Mouse (Mus musculus) lung, postnatal 36 days (tissue): ENCODE measurements around the gene Cblb.
A peak's percentile ranks its signal among the peaks of the same experiment; 100 is the strongest.

Experiments
- DNase-seq: peaks from one replicate; pipeline ENCODE4 v3.0.0; 2022; ENCODE audit warnings: mixed read lengths

Gene Cblb

DNA sequence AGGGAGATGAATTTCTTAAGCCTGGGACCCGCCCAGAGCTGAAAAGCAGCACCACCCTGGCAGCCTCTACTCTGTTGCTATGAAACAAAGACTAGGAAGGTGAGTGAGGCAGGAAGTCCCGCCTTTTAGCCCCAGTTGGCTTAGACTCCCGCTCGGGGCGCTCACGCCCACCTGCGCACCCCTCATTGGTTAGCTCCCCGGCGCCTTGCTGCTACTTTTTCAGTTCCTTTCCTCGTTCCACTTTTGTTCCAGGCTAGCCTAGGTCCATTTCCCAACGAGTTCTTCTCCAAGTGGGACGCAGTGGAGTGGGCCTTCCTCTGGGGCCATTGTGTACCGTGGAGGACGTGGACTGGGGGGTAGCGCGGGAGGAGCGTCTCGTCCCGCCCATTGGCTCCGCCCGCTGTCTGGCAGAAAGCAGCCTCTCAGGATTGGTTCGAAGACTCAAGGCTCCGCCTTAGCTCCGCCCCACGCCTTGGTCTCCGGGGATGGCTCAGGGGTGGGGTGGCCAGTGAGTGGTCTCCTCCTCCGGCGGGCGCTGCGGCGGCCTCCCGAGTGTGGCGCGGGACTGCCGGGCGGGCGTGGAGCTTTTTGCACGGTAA, at the start of gene Cblb:
Gene Cblb, plus strand, starts transcription at position 135 of the 599 bp plus-strand sequence.
- peak; percentile 99 for DNase-seq

DNA sequence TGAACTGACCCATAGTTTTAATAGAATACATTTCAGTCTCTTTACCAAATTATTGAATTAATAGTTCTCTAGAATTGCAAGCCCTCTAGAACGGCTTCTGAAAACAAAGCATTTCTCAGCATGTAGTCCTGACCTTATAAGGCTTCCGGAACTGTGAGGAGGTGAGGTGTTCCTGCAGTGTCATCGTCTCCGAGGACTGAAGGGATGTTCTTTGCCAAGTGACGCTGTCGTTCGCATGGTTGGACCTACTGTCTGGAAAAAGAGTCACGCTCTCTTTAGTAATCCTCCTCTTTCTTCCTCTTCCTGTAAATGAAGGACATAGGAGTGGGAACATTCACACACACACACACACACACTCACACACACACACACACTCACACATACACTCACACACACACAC, 45.6 kb upstream of the Cblb start:
- DNase-seq, result no peak

DNA sequence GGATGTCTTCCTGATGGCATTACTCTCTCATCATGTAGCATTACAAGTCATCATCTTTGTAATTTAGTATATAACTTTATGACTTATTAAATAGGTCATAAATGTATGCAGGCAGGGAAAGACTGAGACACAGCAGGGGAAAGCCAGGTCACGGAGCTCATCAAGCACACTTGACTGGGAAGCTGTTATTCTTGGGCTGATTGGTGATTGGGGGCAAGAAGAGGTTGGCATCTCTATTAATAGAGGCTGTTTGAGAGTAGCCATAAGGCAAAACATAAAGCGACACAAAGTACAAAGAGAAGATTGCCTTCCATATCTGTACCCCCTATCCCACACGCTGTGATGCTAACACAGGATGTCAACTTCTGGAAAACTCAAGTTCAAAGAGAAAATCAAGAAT, 44.8 kb upstream of the Cblb start:
- no peak for DNase-seq

DNA sequence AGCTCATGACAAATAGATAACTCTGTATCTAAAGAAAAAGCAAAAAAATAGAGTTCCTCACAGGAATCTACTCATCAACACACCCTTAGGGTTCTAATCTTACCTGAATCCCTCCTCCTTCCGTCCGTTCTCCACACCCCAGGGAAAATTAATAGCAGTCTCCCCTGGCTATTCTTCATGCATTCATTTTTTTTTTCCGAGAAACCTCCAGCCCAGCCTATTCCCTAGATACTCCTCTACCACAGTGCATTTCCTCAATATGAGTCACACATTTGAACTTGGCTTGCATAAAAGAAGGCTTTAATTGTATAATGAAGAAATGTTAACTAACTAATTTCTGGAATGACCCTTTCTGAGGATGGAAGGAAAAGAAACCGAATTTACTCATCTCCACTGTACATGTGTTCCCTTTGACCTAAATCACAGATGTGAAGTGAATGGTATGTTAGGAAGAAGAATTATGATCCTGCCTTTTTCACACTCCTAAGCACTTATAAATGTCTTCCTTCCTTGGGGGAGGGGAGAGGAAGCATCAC, 43.9 kb upstream of the Cblb start:
- no peak for DNase-seq

DNA sequence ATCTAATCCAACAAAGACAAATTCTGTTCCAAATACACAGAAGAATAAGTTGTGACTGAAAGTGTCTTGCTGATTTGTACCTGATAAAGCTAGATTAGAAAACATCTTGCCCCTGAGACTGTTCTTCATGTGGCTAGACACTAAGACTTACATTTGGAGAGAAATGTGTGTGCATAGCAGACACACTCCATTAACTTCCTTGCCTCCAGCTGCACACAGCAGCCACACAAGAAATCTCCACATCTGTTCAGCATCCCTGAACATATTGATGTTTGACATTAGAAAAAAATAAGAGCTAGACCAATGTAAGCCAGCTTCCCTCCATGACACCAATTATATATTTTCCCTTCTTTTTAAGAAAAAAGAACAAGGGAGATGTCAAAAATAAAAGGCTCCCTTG, 43.0 kb upstream of the Cblb start:
- no peak for DNase-seq

DNA sequence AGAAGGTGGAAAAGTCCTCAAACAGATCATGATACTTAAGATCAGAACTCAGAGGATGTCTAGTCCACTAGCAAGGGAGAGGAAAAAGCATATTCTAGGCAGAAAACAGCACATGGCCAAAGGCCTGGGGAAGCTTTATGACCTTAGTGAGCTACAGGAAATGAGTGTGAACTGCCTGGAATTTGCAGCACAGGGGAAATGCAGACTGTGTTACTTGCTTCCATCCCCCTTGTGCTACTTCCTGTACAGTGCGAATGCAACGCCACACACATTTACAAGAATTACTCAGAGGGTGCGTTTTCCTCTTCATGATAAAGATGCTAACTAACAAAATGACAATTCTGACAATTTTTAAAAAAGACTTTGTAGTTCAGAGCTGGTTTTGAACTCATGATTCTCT, 41.8 kb upstream of the Cblb start:
- DNase-seq, result no peak

DNA sequence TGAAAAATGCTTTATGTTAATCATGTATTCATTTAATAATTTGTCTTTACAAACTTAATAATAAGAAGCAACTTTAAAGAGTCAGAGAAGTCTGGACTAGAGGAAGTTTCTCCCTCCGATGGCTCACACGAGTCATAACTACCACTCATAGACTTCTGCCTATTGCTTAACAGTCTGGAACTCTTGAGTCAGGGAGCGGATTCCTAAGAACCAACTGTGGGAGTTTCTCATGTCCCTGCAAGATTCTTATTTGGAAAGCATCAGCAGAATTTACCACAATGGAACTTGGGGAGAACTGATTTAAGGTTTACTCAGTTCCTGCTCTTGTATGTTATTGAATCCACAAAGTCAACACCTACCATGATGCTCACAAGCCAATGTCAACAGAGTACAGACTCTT, 31.0 kb upstream of the Cblb start:
- DNase-seq, result no peak

DNA sequence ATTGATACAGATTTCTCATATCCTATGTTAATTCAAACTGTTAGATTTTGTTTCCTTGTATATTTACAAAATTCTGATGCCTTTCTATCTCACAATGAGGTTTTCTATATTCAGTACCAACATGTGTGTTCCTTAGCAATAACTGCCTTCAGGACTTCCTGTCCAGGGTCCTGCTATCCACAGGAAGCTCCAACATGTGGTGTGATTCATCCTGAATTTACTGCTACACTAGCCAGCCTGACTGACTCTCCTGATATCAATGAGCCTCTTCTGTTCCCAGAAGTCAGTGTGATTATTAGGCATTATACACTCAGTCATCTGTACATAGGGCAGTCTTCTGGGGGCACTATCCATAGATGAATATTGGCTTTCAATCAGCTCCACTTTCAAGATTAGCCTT, 30.2 kb upstream of the Cblb start:
- DNase-seq, result no peak

DNA sequence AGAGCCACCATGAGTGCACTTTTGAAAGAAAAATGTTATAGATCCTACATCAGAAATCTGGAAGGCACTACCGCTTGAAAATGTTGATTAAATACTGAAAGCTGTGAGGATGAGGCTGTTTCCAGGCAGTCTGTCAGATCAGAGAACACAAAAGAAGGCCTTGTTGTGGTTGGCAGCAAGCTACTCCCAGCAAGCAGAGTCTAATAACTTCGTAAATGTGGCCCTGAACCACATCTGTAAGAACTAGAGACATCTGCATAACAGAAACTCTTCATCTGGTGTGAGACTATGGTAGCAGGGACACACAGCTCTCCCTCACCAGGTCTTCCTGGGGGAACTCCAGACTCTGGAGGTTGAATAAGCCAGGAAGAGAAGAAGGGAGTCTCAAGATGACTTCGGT, 24.0 kb upstream of the Cblb start:
- no peak for DNase-seq

DNA sequence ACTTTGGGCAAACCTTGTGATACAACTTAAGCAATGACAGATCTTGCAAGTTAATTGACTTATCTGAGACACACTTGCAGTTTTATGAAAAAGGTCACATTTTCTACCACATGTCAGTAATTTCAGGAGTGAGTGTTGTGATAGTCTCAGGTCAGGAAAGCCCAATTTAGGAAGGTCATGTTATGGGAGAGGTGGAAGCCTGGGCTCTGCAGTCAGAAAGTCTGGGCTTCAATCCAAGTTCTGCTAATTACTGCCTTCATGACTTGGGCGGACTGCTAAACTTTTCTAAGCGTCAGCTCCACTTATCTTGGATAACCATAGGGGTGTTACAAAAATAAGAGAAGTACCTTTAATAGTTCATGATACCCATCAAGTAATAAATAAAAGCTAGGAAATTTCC, 22.6 kb upstream of the Cblb start:
- no peak for DNase-seq

DNA sequence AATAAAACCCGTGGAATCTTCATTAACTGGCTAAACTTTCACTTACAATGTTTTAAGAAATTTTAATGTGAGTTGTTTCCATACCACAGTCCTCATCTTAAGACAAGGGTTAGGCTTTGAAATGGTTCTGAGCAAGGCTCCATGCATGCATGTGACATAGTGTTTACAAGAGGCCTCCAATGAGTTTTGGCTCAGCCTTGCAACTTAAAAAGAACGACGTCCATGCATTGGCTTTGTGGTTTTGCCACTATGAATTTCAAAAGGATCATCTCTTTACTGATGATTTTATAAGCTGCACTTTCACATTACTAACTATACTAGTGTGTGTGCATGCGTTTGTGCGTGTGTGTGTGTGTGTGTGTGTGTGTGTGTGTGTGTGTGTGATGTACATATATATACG, 21.6 kb upstream of the Cblb start:
- no peak for DNase-seq

DNA sequence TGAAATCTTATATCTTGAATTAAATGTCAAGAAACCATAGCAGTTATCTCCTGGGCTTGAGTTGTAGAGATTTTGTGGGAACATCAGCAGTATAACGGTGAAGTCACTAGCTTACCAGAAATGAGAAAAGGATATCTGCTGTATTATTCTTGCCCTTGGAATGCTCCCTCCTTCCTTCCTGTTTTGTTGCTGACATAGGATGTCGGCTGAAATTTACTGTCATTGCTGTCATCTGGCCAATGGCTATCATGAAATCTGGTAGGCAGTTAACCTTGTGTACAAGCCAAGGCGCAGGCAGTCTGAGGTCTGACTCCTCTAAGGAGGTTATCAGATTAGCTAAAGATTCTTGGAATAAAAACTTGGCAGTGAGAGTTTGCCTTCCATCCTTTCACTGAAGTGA, 18.0 kb upstream of the Cblb start:
- DNase-seq, result no peak

DNA sequence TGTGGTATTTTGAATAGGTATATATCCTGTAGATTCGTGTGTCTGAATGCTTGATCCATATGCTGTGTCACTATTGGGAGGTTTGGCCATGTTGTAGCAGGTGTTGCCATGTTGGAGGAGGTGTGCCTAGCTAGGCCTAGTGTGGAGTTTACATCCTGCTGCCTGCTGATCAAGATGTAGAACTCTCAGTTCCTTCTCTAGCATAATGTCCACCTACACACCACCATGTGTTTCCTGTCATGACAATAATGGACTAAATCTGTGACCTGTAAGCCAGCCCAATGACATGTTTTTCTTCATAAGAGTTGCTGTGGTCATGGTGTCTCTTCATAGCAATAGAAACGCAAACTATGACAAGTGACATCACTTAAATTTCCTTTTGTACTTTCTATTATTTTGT, 17.2 kb upstream of the Cblb start:
- DNase-seq, result no peak

DNA sequence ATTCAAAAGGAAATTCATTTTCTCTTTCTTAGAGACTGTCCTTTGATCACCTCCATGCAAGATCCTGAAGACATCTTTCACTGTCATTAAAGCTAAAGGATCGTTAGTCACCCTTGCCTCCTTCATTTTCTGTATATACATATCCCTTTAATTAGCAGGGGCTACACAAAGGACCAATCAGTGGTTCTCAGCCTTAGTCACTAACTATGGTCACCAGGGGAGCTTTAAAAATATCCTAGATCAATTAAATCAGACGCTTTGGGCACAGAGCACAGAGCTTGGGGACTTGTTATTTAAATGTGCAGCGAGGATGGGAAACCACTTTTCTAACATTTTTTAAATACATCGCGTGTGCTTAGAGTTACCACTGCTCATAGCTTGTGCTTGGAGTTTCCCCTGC, 7.6 kb upstream of the Cblb start:
- DNase-seq, result no peak

DNA sequence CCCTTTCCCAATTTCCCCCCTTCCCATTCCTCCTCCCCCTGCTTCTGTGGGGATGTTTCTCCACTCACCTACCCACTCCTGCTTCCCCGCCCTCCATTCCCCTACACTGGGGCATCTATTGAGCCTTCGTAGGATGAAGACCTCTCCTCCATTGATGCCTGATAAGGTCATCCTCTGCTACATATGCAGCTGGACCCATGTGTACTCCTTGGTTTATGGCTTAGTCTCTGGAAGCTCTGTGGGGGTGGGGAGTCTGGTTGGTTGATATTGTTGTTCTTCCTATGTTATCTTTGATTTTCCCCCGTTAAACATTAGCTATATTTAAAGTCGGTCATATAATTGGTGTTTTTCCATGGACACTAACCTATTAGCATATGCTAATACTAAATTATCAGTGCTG, 3.7 kb upstream of the Cblb start:
- DNase-seq, result no peak

DNA sequence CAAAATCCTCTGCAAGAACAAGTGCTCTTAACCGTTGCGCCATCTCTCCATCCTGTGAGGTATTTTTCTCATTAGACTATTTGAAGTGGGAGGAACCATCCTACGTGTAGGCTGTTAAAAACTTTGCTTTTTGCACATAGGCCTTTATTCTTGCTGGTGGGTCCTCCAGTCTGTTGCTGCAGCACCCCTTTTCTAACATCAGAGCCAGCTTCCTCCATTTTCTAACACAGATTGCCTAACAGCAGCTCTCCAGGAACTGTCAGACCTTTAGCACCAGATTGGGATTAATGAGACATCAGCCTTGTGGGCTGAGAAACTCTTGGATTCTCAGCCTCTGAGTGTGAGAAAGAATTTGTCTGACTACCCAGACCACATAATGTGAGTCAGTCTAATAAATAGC, 2.0 kb upstream of the Cblb start:
- peak; percentile 52 for DNase-seq

DNA sequence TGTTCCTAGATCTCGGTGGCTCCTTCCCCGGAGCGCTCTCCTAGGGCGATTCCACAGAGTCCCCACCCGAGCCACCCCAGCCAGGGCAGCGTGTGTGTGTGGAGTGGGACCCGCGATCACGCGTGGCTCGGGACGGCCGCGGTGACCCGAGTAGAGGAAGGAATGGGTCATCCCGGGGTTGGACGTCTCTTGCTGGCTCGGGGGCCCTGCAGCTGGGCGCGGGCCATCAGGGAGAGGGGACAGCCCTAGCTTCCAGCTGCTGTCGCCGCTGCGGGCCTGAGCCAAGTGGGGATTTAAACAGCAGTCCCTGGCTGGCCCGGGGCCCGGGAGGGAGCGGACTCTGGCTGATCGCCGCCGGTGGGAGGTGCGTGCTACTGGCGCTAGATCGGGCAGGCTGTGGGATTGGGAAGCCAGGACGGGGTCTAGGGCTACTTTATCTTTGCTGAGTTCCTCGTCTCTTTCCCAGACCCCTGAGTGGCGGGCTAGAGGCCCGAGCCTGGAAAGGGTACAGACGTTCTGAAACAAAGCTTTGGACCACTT, 757 bp downstream of the Cblb start:
- peak; percentile 94 for DNase-seq

DNA sequence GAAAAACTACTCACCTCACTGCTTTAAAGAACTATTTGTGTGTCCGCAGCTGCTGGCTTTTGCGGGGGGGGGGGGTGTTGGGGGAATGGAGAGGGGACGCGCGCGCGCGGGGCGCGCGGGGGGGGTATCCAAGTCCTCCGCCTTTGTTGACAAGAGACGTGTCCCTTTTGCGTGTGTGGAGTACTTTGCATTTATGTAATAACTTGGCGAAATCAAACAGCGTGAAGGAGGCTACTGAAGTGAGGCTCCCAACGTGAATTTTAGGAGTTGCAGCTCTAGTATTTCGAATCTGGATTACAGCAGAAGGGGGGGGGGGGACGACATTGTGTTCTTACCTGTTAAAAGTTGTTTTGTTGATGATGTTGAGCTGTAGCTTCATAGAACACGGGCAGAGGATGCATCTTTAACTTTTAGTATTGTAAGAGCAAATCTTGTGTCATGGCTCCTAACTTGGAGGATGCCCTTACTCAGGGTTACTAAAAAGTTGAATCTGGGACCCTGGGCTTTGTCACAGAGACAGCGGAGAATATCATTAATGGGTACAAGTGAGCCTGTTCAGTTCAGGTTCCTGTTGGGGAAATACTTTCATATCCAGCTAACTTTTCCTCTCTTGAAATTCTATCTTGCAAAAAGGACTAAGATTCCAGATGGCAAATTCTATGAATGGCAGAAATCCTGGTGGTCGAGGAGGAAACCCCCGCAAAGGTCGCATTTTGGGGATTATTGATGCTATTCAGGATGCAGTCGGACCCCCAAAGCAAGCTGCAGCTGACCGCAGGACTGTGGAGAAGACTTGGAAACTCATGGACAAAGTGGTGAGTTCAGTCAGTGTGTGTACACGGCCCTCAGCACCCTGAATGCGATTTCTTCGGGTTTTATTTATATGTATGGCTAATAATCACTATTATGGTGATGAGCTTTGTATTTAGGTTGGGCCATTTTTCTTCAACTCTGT, 1.6 kb downstream of the Cblb start:
- no peak for DNase-seq

DNA sequence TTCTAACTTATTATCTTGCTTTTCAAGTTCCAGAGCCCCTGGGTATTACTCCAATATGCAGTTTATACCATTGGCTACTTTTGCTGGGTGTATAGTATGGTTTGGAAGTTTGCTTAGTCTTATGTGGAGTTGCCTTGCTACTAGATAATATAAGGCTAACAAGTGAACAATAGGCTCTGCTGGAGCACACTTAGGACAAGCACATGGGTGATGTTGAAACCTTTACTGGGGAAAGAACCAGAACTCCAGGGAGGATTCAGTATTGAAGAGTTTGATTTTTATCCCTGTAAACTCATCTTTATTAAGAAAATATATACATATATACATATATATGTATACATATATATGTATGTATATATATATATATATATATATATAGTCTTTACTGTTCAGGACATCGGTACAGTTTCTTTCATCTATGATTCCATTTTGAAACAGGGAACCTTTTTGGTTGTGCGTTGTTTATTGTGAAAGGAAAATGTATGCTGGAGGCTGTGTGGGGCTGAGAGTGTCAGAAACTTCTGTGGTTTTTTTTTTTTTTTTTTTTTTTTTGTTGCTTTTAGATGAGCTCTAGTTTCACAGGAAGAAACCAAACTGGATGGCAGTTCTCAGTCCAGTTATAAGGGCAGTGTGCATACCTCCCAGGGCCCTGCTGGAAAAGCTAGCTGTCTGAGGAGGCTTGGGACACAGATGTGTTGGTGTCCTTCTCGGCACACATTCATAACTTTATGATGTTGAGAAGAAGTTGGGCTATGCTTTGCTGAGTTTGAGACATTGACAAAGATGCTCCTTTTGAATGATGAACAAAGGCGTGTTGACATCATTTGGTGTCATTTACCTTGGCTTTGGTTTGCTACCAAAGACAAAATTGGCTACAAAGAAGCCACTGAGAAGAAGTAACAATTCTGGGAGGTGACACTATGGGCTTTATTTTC, 2.6 kb downstream of the Cblb start:
- no peak for DNase-seq

DNA sequence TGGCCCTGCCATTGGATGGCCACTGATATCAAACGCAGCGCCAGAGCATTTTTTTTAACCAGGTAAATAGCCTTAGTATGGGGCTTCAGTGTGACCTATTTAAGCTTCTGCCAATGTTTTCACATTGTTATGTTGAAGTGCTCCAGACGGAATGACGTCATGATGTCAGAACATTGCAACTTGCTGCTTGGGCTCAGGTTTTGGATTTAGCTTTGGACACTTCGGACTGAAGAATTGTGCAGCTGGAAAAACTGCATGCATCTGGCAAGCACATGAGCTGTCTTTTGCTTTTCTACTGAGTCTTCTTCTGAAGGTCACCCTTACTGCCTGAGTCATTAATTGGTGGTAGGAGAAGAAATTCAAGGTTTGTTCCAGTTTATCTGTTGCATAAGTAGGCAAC, 3.3 kb downstream of the Cblb start:
- no peak for DNase-seq

DNA sequence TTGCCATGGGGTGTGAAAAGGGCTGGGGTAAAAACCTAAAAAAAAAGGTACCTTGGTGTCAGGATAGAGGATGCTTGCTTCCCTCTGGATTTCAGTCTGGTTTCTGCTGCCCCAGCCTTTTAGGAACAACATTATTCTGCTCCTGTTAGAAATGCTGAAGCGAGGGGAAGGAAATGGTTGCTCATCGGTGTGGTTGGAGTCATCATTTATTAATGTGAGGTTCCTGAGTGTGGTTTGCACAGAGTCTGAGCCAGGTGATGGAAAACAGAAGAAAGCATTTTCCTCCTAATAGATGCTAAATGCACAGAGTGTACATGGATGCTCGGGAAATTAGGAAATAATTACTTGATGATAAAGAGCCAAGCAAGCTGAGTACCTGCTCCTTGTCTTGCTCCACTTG, 5.3 kb downstream of the Cblb start:
- DNase-seq, result no peak

DNA sequence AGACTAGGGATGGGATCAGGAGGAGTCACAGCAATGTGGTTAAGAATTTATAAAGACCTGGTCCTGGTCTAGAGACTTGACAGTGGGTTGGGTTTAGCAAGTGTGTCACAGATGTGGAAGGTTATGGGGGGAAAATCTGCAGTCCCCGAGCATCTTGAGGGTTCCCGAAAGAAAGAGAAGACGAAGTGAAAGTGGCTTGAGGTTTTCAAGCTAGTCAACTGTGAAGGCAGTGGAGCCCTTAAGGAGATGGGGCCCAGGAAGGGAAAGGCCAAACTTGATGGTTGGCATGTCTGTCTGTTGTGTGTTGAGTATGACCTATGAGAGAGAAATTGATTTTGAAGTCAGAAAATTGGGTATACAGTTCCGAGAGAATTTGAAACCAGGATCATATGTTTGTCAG, 7.3 kb downstream of the Cblb start:
- DNase-seq, result no peak

DNA sequence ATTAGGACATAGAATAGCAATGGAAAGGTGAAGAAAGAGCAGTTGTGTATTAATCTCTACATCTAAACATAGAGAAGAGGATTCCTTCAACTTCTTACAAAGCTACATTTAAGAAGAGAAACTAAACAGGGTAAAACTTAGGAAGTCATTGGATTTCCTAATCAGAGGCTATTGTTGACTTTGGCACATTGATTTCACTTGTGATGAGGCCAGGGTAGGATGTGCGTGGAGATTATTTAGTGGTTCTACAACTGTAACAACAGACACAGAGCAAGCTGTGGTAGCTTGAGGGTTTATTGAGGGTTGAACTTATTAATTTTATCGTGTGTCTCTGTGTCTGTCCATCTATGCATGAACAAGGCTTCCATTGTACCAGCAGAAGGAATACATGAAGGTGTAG, 7.8 kb downstream of the Cblb start:
- DNase-seq, result no peak
